Mouse (Mus musculus) liver, embryonic 15.5 days (tissue): ENCODE data around the gene Fat1. TPM values are rescaled to one million over a fixed set of nuclear protein-coding genes. Genes with fewer than 3 reads are reported as not detected.
A peak's percentile ranks its signal among the peaks of the same experiment; 100 is the strongest.
"Not testable (repeated sequence)": the region's sequence is repeated elsewhere in the genome, so short reads cannot be mapped to it uniquely, and the experiment has no call there.

Experiments used
- ATAC-seq: fragments of 200-750 bp; cut with Nextera tagmentation; 2 replicates; pipeline ENCODE4 v1.8.0; 2017; ENCODE audit warnings: moderate number of reproducible peaks, mild to moderate bottlenecking, moderate library complexity; ENCODE audit not compliant: insufficient read depth
- H3K27ac ChIP-seq: fragments of 300-500 bp; sonication (generic); replicated peaks from 2 replicates; pipeline ENCODE4 v1.5.1; 2015; ENCODE audit warnings: mild to moderate bottlenecking, inconsistent platforms
- H3K27me3 ChIP-seq: fragments of 300-500 bp; sonication (generic); 2 replicates; pipeline ENCODE4 v1.6.1; 2015; ENCODE audit warnings: mild to moderate bottlenecking, inconsistent platforms
- H3K36me3 ChIP-seq: fragments of 300-500 bp; sonication (generic); replicated peaks from 2 replicates; pipeline ENCODE4 v1.6.1; 2015; ENCODE audit warnings: moderate library complexity, mild to moderate bottlenecking, inconsistent platforms
- H3K4me1 ChIP-seq: fragments of 300-500 bp; sonication (generic); replicated peaks from 2 replicates; pipeline ENCODE4 v1.6.1; 2015; ENCODE audit warnings: inconsistent platforms
- H3K4me2 ChIP-seq: fragments of 300-500 bp; sonication (generic); 2 replicates; pipeline ENCODE4 v1.6.1; 2015; ENCODE audit warnings: moderate library complexity, mild to moderate bottlenecking, inconsistent platforms
- H3K4me3 ChIP-seq: fragments of 300-500 bp; sonication (generic); replicated peaks from 2 replicates; pipeline ENCODE4 v1.5.1; 2015; ENCODE audit warnings: mild to moderate bottlenecking, inconsistent platforms
- H3K9ac ChIP-seq: fragments of 300-500 bp; sonication (generic); 2 replicates; pipeline ENCODE4 v1.6.1; 2015; ENCODE audit warnings: moderate library complexity, mild to moderate bottlenecking, inconsistent platforms
- H3K9me3 ChIP-seq: fragments of 300-500 bp; sonication (generic); replicated peaks from 2 replicates; pipeline ENCODE4 v1.6.1; 2016; ENCODE audit warnings: inconsistent platforms
- WGBS: fragments of 180-500 bp; shearing (Covaris S2); methylation state at CpG from one replicate; pipeline ENCODE4 v1.1.7; 2015; ENCODE audit warnings: mixed read lengths; ENCODE audit not compliant: insufficient replicate concordance; 5-methylcytosine and 5-hydroxymethylcytosine counted together
- polyA plus RNA-seq: library from polyadenylated mRNA; unstranded; fragments of >200 nt; fragmentation: Nextera tagmentation; extraction: Ambion mirVana; gene quantifications from 2 replicates; pipeline ENCODE4 v1.2.1, GENCODE M21; 2015

Fat1 gene
- polyA plus RNA-seq, 1 experiment from 2014 or later: 0.91 TPM

DNA sequence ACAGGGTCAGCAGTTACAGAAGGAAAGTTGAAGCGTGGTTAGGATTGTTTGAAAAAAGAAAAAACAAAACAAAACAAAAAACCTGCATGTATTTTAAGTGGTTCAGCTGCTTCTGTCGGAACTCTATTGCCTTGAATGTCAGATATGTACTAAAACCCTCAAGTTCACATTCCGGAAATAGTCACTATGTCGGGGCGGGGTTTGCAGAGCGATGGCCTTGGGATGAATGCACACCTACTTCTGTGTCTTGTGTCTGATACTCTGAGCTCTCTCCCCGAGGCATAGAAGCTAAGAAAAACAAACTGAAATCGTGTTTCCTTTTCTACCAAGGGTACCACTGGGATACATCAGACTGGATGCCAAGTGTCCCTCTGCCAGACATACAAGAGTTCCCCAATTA, 115.2 kb downstream of the Fat1 start:
- Histone ChIP-seq H3K27me3 (no peaks in the 10 kb centered on the region), H3K4me3 (no peak overlapping the region), H3K27ac (no peak overlapping the region), H3K4me1 (no peaks in the 10 kb centered on the region), H3K9me3 (no peaks in the 10 kb centered on the region), H3K36me3 (no peaks in the 10 kb centered on the region), H3K9ac (no peak overlapping the region), H3K4me2 (no peak overlapping the region)
- WGBS: 65% methylated on average over 8 of the region's 8 CpGs
- no peak for ATAC-seq

DNA sequence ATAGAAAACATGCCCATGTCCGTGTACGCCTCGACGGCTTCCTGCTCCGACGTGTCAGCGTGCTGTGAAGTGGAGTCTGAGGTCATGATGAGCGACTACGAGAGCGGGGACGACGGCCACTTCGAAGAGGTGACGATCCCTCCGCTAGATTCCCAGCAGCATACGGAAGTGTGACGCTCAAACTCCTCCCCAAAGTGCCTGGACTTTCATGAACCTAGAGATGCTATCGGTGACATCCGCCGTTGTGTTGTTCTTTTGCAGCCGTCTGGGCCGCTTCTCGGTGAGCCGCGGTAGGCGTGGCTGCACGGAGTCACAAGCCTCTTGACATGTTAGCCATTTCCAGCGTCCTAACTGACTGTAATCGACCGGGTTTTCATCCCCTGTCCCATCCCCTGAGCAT, 116.0 kb downstream of the Fat1 start:
- no peak for ATAC-seq
- H3K9ac ChIP-seq: no peak overlapping the region

DNA sequence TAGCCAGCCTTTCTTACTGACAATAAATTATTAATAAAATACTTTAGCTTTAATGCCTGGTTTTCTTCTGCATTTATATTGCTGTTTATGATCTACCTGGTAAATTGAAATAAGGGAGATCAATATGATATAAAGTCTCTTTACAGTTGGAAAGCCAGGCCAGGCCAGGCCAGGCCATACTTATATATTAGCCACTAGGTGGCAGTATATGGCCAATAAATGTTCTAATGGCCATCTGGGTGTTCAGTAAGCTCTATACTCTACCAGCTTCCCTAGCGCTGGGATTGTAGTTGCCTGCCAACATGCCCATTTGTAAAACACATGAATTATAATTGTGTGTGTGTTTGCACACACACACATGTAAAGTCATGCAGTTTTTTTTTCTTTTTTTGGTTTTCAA, 117.0 kb downstream of the Fat1 start:
- Histone ChIP-seq H3K9ac (no peak overlapping the region), H3K4me3 (no peak overlapping the region), H3K27me3 (no peaks in the 10 kb centered on the region), H3K4me2 (no peak overlapping the region), H3K27ac (no peak overlapping the region), H3K36me3 (no peaks in the 10 kb centered on the region), H3K9me3 (no peaks in the 10 kb centered on the region), H3K4me1 (no peaks in the 10 kb centered on the region)
- no peak for ATAC-seq
- WGBS: 51% methylated on average over 1 of the region's 1 CpGs

More for the DNA sequence above, 116.0 kb downstream of the Fat1 start:
- Histone ChIP-seq H3K4me3 (no peak overlapping the region), H3K9me3 (no peaks in the 10 kb centered on the region), H3K27me3 (no peaks in the 10 kb centered on the region), H3K36me3 (no peaks in the 10 kb centered on the region), H3K4me2 (no peak overlapping the region), H3K4me1 (no peaks in the 10 kb centered on the region), H3K27ac (no peak overlapping the region)
- whole genome bisulfite sequencing: 85% methylated on average over 30 of the region's 30 CpGs

DNA sequence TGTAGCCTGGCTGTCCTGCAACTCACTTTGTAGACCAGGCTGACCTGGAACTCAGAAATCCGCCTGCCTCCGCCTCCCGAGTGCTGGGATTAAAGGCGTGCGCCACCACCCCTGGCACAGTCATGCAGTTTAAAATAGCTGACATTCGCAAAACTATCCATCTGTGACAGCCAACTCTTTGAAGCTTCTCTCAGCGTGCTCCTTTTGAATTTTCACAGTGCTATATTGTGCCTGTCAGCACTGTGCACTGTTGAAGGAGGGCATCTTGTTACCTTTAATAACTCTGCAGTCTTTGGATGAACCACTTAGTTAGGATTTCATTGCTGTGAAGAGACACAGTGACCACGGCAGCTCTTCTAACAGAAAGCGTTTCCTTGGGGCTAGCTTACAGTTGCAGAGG, 117.4 kb downstream of the Fat1 start:
- Histone ChIP-seq H3K36me3 (no peaks in the 10 kb centered on the region), H3K9me3 (no peaks in the 10 kb centered on the region), H3K9ac (no peak overlapping the region), H3K4me1 (no peaks in the 10 kb centered on the region), H3K4me3 (no peak overlapping the region), H3K27ac (no peak overlapping the region), H3K4me2 (no peak overlapping the region), H3K27me3 (no peaks in the 10 kb centered on the region)
- 77% methylated on average over 9 of the region's 9 CpGs for WGBS
- ATAC-seq: no peak

DNA sequence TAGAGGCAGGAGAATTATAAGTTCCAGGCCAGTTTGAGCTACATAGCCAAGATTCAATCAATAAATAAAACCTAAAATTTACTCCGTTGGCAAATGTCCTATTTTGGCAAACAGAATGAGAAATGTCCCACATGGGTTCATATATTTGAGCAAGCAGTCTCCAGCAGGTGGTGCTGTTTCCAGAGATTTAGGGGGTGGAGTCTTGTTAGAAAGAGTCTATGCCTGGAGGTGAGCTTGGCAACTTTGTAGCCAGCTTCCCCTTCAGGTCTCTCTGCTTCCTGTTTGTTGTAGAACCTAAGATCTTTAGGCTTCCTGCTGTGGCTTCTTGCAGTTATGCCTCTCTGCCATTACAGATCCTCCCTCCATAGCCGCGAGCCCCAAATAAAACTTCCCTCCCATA, 120.3 kb downstream of the Fat1 start:
- no peak overlapping the region for H3K4me3 ChIP-seq
- no peak overlapping the region for H3K4me2 ChIP-seq
- no peaks in the 10 kb centered on the region for H3K27me3 ChIP-seq
- no peaks in the 10 kb centered on the region for H3K9me3 ChIP-seq
- no peak overlapping the region for H3K27ac ChIP-seq
- H3K9ac ChIP-seq: no peak overlapping the region
- H3K4me1 ChIP-seq: no peaks in the 10 kb centered on the region
- no peak for ATAC-seq
- no peaks in the 10 kb centered on the region for H3K36me3 ChIP-seq
- 76% methylated on average over 3 of the region's 3 CpGs for WGBS

DNA sequence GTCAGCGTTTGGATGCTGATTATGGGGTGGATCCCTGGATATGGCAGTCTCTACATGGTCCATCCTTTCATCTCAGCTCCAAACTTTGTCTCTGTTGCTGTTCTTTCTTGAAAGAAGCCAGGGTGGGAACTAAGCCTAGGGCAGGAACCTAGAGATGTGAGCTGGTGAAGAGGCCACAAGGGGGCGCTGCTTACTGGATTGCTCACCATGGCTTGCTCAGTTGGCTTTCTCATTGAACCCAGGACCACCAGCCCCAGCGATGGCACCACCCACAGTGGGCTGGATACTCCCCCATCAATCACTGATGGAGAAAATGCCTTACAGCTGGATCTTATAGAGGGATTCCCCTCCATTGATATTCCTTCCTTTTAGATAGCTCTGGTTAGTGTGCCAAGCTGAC, 121.6 kb downstream of the Fat1 start:
- no peak overlapping the region for H3K4me3 ChIP-seq
- no peaks in the 10 kb centered on the region for H3K9me3 ChIP-seq
- 17% methylated on average over 3 of the region's 3 CpGs for WGBS
- H3K4me2 ChIP-seq: no peak overlapping the region
- no peak overlapping the region for H3K27ac ChIP-seq
- H3K9ac ChIP-seq: no peak overlapping the region
- no peak for ATAC-seq
- no peaks in the 10 kb centered on the region for H3K36me3 ChIP-seq
- H3K27me3 ChIP-seq: no peaks in the 10 kb centered on the region
- no peaks in the 10 kb centered on the region for H3K4me1 ChIP-seq

DNA sequence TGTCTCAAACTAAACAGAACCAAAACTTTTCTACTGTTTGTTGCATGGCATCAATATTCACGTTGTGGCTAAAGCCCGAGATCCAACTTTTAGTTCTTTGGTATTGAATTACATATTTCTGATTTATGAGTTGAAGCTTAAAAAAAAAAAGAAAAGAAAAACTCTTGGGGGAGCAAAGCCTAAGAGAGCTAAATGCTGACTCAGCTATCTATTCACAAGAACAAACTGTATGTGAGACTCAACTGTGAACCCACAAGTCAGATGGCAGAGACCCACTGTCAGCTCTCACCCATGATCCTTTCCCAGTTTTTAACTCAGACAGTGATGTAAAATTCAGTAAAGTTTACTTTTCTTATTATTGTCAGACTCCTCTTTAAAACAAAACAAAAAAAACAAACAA, 124.8 kb downstream of the Fat1 start:
- H3K27ac ChIP-seq: no peak overlapping the region
- H3K36me3 ChIP-seq: no peaks in the 10 kb centered on the region
- no peak overlapping the region for H3K4me3 ChIP-seq
- 54% methylated on average over 2 of the region's 2 CpGs for WGBS
- no peak for ATAC-seq
- H3K27me3 ChIP-seq: no peaks in the 10 kb centered on the region
- H3K4me2 ChIP-seq: no peak overlapping the region
- H3K9me3 ChIP-seq: no peaks in the 10 kb centered on the region
- H3K4me1 ChIP-seq: no peaks in the 10 kb centered on the region
- H3K9ac ChIP-seq: no peak overlapping the region

DNA sequence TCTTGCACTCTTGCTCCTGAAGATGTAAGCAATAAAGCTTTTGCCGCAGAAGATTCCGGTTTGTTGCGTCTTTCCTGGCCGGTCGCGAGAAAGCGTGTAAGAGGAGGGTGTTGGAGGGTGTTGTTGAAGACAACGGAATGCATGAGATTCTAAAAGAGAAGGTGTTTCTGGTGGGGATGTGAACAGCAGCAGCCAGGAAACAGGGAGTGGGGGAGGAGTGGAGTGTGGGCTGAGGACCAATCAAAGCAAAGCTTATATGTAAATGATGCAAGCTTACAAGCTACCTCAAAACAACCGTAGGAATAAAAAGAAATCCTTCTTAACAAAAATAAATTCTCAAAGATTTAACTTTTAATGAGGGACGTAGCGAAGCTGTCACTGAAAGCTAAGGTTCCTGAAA, 127.1 kb downstream of the Fat1 start:
- Histone ChIP-seq H3K9me3 (no peaks in the 10 kb centered on the region), H3K9ac (no peak overlapping the region), H3K4me2 (no peak overlapping the region), H3K27me3 (no peaks in the 10 kb centered on the region), H3K4me1 (no peaks in the 10 kb centered on the region), H3K27ac (no peak overlapping the region), H3K4me3 (no peak overlapping the region), H3K36me3 (no peaks in the 10 kb centered on the region)
- WGBS: 82% methylated on average over 11 of the region's 11 CpGs
- no peak for ATAC-seq

DNA sequence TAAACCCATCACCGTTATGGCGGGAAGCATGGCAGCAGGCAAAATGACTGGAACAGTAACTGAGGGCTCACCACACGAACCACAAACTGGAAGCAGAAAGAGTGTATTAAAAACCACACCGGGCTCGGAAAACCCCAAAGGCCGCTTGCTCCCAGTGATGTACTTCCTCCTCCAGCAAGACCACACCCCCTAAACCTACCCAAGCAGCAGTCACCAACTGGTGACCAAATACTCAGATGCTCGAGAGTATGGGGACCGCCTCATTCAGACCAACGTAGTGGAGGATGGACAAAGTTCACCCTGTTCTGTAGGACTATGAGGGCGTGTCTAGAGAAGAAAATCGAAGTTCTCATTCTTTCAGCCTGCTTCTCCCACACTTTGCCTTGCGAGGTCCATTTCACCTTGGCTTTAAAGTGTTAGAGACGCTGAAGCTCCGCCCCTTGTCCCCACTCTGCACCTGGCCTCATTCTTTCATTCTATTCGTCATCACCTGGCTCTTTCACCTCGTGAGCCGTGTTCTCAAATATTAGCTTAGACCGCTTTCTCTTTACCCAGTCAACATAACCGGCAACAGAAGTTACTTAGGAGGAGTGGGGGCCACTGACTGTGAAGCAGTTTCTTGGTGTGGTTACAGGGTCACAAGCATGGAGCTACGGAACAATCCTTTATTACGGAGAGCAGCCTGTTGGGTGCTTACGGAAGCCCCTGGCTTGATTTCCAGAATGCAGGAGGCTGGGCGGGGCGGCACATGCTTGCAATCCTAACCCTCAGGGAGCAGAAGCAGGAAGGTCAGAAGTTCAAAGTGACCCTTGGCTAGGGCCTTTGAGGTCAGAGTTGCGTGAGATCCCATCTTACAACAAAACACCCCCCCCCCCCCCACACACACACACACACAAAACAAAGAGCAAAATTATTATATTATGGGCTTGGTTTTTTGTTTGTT, 128.0 kb downstream of the Fat1 start:
- peak overlapping the region; percentile 36; the same call in 1 of the 2 replicates for H3K4me2 ChIP-seq
- no peaks in the 10 kb centered on the region for H3K4me1 ChIP-seq
- ATAC-seq: peak; percentile 83
- no peaks in the 10 kb centered on the region for H3K27me3 ChIP-seq
- no peak overlapping the region for H3K9ac ChIP-seq
- H3K36me3 ChIP-seq: no peaks in the 10 kb centered on the region
- no peak overlapping the region for H3K4me3 ChIP-seq
- 0 out of 2 replicates have a peak overlapping the region, but pooled peaks have one; percentile 51 for H3K27ac ChIP-seq
- no peaks in the 10 kb centered on the region for H3K9me3 ChIP-seq
- WGBS: 36% methylated on average over 24 of the region's 25 CpGs

DNA sequence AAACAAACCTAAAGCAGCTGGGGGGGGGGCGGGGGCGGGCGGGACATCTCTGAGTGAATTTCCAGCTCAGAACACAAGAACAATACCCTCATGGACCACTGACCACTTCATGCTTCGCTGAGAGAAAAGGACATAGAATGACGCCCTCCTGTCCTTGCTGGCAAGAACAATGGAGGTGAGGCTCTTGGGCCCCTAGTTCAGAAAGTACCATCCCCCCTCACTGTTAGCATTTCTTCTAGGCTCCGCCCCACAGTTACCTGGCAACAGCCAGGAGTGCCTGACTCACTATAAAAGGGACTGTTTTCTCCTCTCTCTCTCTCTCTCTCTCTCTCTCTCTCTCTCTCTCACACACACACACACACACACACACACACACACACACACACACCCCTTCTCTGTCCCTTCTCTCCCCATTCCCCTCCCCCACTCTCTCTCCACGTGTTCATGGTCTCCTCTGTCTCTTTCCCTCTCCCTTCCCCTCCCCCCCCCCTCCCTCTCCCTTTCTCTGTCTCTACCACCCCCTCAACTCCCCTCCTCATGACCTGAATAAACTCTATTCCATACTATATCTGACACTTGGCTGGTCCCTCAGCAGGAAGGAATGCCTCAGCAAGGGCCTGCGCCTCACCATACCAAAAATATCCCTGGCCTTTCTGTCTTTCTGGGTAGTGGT, 129.1 kb downstream of the Fat1 start:
- Histone ChIP-seq H3K9ac (no peak overlapping the region), H3K36me3 (no peaks in the 10 kb centered on the region), H3K4me2 (no peak overlapping the region), H3K27ac (no peak overlapping the region), H3K27me3 (no peaks in the 10 kb centered on the region), H3K4me1 (no peaks in the 10 kb centered on the region), H3K4me3 (no peak overlapping the region), H3K9me3 (no peaks in the 10 kb centered on the region)
- 33% methylated on average over 8 of the region's 8 CpGs for WGBS
- no peak for ATAC-seq

DNA sequence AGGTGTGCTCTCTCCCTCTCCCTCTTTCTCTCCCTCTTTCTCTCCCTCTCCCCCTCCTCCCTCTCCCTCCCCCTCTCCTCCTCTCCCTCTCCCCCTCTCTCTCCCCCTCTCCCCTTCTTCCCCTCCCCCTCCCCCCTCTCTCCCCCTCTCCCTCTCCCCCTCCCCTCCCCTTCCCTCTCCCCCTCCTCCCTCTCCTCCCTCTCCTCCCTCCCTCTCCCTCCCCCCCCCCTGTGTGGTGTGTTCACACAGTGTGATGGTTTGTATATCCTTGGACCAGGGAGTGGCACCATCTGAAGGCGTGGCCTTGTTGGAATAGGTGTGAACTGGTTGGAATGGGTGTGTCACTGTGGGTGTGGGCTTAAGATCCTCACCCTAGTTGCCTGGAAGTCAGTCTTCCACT, 130.1 kb downstream of the Fat1 start:
- not testable (repeated sequence) for H3K4me3 ChIP-seq, H3K4me1 ChIP-seq, ATAC-seq, H3K36me3 ChIP-seq, H3K27ac ChIP-seq, H3K9me3 ChIP-seq, H3K27me3 ChIP-seq, H3K4me2 ChIP-seq, H3K9ac ChIP-seq
- WGBS: 60% methylated on average over 1 of the region's 1 CpGs
